Mouse (Mus musculus): ENCODE data around the gene Xdh. TPM values are rescaled to one million over a fixed set of nuclear protein-coding genes. Genes with fewer than 3 reads are reported as not detected.

Gene Xdh
- polyA plus RNA-seq, 1 experiment from 2014 or later: 0.06 TPM

GRCm38 (mm10) chr17:73962628-73963043 is 12.6 kb upstream of the Xdh start:
- Histone ChIP-seq H3K4me3 (no peak overlapping the region), H3K36me3 (ENCODE audit: poor library complexity, severe bottlenecking) (no peaks in the 10 kb centered on the region), H3K9me3 (replicated peaks) (no peaks in the 10 kb centered on the region), H3K27me3 (no peaks in the 10 kb centered on the region), H3K4me2 (no peak overlapping the region), H3K4me1 (no peaks in the 10 kb centered on the region), H3K9ac (no peak overlapping the region), H3K27ac (no peak overlapping the region)
- ATAC-seq: no peak
- WGBS: 70% methylated on average over 2 of the region's 2 CpGs

GRCm38 (mm10) chr17:73961801-73962403 is 11.9 kb upstream of the Xdh start:
- Histone ChIP-seq H3K9ac (no peak overlapping the region), H3K27me3 (no peaks in the 10 kb centered on the region), H3K9me3 (replicated peaks) (no peaks in the 10 kb centered on the region), H3K36me3 (ENCODE audit: poor library complexity, severe bottlenecking) (no peaks in the 10 kb centered on the region), H3K27ac (no peak overlapping the region), H3K4me1 (no peaks in the 10 kb centered on the region), H3K4me3 (no peak overlapping the region), H3K4me2 (no peak overlapping the region)
- 96% methylated on average over 1 of the region's 1 CpGs for WGBS
- ATAC-seq: no peak

GRCm38 (mm10) chr17:73960745-73961144 is 10.7 kb upstream of the Xdh start:
- Histone ChIP-seq H3K27ac (no peak overlapping the region), H3K27me3 (no peaks in the 10 kb centered on the region), H3K4me1 (no peaks in the 10 kb centered on the region), H3K9ac (no peak overlapping the region), H3K4me3 (no peak overlapping the region), H3K4me2 (no peak overlapping the region), H3K36me3 (ENCODE audit: poor library complexity, severe bottlenecking) (no peaks in the 10 kb centered on the region), H3K9me3 (replicated peaks) (no peaks in the 10 kb centered on the region)
- ATAC-seq: no peak
- 90% methylated on average over 4 of the region's 4 CpGs for WGBS

- Histone ChIP-seq H3K9ac (no peak overlapping the region), H3K9me3 (replicated peaks) (no peaks in the 10 kb centered on the region), H3K36me3 (ENCODE audit: poor library complexity, severe bottlenecking) (no peaks in the 10 kb centered on the region), H3K4me3 (no peak overlapping the region), H3K27me3 (no peaks in the 10 kb centered on the region), H3K4me2 (no peak overlapping the region), H3K27ac (no peak overlapping the region), H3K4me1 (no peaks in the 10 kb centered on the region)
- ATAC-seq: no peak
- 90% methylated on average over 4 of the region's 4 CpGs for WGBS
Measured at GRCm38 (mm10) chr17:73952103-73952521, 2.1 kb upstream of the Xdh start.

GRCm38 (mm10) chr17:73950970-73951369 is 974 bp upstream of the Xdh start:
- no peak overlapping the region for H3K4me3 ChIP-seq
- H3K27ac ChIP-seq: no peak overlapping the region
- no peaks in the 10 kb centered on the region for H3K9me3 ChIP-seq (replicated peaks)
- no peak overlapping the region for H3K9ac ChIP-seq
- 87% methylated on average over 5 of the region's 5 CpGs for WGBS
- no peaks in the 10 kb centered on the region for H3K27me3 ChIP-seq
- H3K4me2 ChIP-seq: no peak overlapping the region
- no peaks in the 10 kb centered on the region for H3K36me3 ChIP-seq (ENCODE audit: poor library complexity, severe bottlenecking)
- no peaks in the 10 kb centered on the region for H3K4me1 ChIP-seq
- ATAC-seq: no peak

- H3K4me3 ChIP-seq: no peak overlapping the region
- H3K9me3 ChIP-seq (replicated peaks): no peaks in the 10 kb centered on the region
- no peak overlapping the region for H3K27ac ChIP-seq
- H3K27me3 ChIP-seq: no peaks in the 10 kb centered on the region
- no peak for ATAC-seq
- H3K36me3 ChIP-seq (ENCODE audit: poor library complexity, severe bottlenecking): no peaks in the 10 kb centered on the region
- H3K4me1 ChIP-seq: no peaks in the 10 kb centered on the region
- no peak overlapping the region for H3K9ac ChIP-seq
- WGBS: 72% methylated on average over 4 of the region's 4 CpGs
- H3K4me2 ChIP-seq: no peak overlapping the region
Measured at GRCm38 (mm10) chr17:73949498-73949897, 498 bp downstream of the Xdh start.

GRCm38 (mm10) chr17:73948801-73949200 is 1.2 kb downstream of the Xdh start:
- Histone ChIP-seq H3K9ac (no peak overlapping the region), H3K4me1 (no peaks in the 10 kb centered on the region), H3K36me3 (ENCODE audit: poor library complexity, severe bottlenecking) (no peaks in the 10 kb centered on the region), H3K4me3 (no peak overlapping the region), H3K4me2 (no peak overlapping the region), H3K27me3 (no peaks in the 10 kb centered on the region), H3K9me3 (replicated peaks) (no peaks in the 10 kb centered on the region), H3K27ac (no peak overlapping the region)
- ATAC-seq: no peak
- 95% methylated on average over 2 of the region's 2 CpGs for WGBS

GRCm38 (mm10) chr17:73948039-73948438 is 2.0 kb downstream of the Xdh start:
- Histone ChIP-seq H3K36me3 (ENCODE audit: poor library complexity, severe bottlenecking) (no peaks in the 10 kb centered on the region), H3K9ac (no peak overlapping the region), H3K4me2 (no peak overlapping the region), H3K9me3 (replicated peaks) (no peaks in the 10 kb centered on the region), H3K4me3 (no peak overlapping the region), H3K27ac (no peak overlapping the region), H3K4me1 (no peaks in the 10 kb centered on the region), H3K27me3 (no peaks in the 10 kb centered on the region)
- WGBS: 93% methylated on average over 3 of the region's 3 CpGs
- ATAC-seq: no peak

- WGBS: 79% methylated on average over 5 of the region's 5 CpGs
- ATAC-seq: no peak
- Histone ChIP-seq H3K4me3 (no peak overlapping the region), H3K4me1 (no peaks in the 10 kb centered on the region), H3K9ac (no peak overlapping the region), H3K9me3 (replicated peaks) (no peaks in the 10 kb centered on the region), H3K36me3 (ENCODE audit: poor library complexity, severe bottlenecking) (no peaks in the 10 kb centered on the region), H3K4me2 (no peak overlapping the region), H3K27ac (no peak overlapping the region), H3K27me3 (no peaks in the 10 kb centered on the region)
Measured at GRCm38 (mm10) chr17:73946856-73947255, 3.1 kb downstream of the Xdh start.

- H3K36me3 ChIP-seq (ENCODE audit: poor library complexity, severe bottlenecking): no peaks in the 10 kb centered on the region
- WGBS: 80% methylated on average over 5 of the region's 5 CpGs
- H3K27ac ChIP-seq: no peak overlapping the region
- ATAC-seq: no peak
- no peak overlapping the region for H3K4me2 ChIP-seq
- no peaks in the 10 kb centered on the region for H3K4me1 ChIP-seq
- H3K4me3 ChIP-seq: no peak overlapping the region
- no peaks in the 10 kb centered on the region for H3K9me3 ChIP-seq (replicated peaks)
- no peak overlapping the region for H3K9ac ChIP-seq
- no peaks in the 10 kb centered on the region for H3K27me3 ChIP-seq
Measured at GRCm38 (mm10) chr17:73944661-73945060, 5.3 kb downstream of the Xdh start.

GRCm38 (mm10) chr17:73942268-73942962 is 7.6 kb downstream of the Xdh start:
- WGBS: 91% methylated on average over 3 of the region's 3 CpGs
- Histone ChIP-seq H3K4me3 (no peak overlapping the region), H3K27me3 (no peaks in the 10 kb centered on the region), H3K9me3 (replicated peaks) (no peaks in the 10 kb centered on the region), H3K4me1 (no peaks in the 10 kb centered on the region), H3K27ac (no peak overlapping the region), H3K4me2 (no peak overlapping the region), H3K36me3 (ENCODE audit: poor library complexity, severe bottlenecking) (no peaks in the 10 kb centered on the region), H3K9ac (no peak overlapping the region)
- ATAC-seq: no peak

- no peak overlapping the region for H3K27ac ChIP-seq
- no peak overlapping the region for H3K4me2 ChIP-seq
- no peaks in the 10 kb centered on the region for H3K4me1 ChIP-seq
- no peaks in the 10 kb centered on the region for H3K9me3 ChIP-seq (replicated peaks)
- no peak overlapping the region for H3K4me3 ChIP-seq
- H3K27me3 ChIP-seq: no peaks in the 10 kb centered on the region
- no peak overlapping the region for H3K9ac ChIP-seq
- ATAC-seq: no peak
- 86% methylated on average over 3 of the region's 3 CpGs for WGBS
- no peaks in the 10 kb centered on the region for H3K36me3 ChIP-seq (ENCODE audit: poor library complexity, severe bottlenecking)
Measured at GRCm38 (mm10) chr17:73941816-73942215, 8.2 kb downstream of the Xdh start.

- Histone ChIP-seq H3K27ac (no peak overlapping the region), H3K4me2 (no peak overlapping the region), H3K27me3 (no peaks in the 10 kb centered on the region), H3K9me3 (replicated peaks) (no peaks in the 10 kb centered on the region), H3K36me3 (ENCODE audit: poor library complexity, severe bottlenecking) (no peaks in the 10 kb centered on the region), H3K4me3 (no peak overlapping the region), H3K4me1 (no peaks in the 10 kb centered on the region), H3K9ac (no peak overlapping the region)
- WGBS: 88% methylated on average over 7 of the region's 7 CpGs
- ATAC-seq: no peak
Measured at GRCm38 (mm10) chr17:73937073-73937472, 12.9 kb downstream of the Xdh start.

Measured in forebrain, embryonic 13.5 days (tissue).